Mouse (Mus musculus): Measurements from ENCODE around the gene 1700018B08Rik. TPM values are rescaled to one million over a fixed set of nuclear protein-coding genes. Genes with fewer than 3 reads are reported as not detected.

1700018B08Rik gene
- polyA plus RNA-seq, 1 experiment from 2014 or later, result not detected

DNA sequence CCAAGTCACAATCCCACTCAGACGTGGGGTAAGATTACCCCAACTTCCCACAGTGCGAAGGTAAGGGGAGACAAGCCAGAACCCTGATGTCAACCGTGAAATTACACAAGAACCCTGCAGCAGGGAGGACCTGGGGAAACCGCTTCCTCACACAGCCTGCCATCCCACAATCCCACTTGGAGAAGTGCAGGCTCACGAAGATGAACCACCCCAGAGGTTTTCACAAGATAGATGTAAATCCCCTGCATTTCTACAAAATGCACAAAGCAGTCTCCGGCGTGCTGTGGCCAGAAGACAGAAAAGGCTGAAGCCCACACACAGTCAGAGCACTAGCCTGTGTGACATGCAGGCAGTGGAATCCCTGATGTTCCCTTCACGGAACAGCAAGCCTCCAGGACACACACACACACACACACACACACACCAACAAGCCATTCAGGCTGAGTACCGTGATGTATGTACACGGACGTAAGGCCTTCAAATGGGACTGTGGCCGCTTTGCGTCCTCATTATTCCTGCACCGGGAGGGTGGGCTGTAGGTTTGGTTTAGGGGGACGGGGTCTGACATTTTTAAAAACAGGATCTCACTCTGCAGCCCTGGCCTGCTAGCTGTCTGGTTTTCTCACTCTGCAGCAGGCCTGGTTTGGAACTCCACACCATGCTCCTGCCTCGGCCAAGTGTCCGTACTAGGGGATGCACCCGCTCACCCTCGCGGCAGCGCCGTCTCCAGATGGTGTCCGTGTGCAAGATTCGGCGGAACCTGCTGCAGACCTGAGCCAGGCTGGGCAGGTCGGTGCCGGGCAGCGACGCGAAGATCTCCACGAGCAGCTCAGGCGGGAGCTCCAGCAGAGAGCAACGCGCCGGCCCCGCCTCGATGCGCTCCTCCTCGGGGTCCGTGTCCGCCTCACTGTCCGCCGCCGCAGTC lies 33.9 kb upstream of the 1700018B08Rik start:
- no peak for TF ChIP-seq CTCF (IDR thresholded peaks at IDR 0.05; ENCODE audit: low read depth)
- no peak for TF ChIP-seq EP300 (IDR thresholded peaks at IDR 0.05; ENCODE audit: low read depth)
- Histone ChIP-seq H3K27me3 (ENCODE audit: insufficient read depth, low read length) (no peaks in the 10 kb centered on the region), H3K4me2 (ENCODE audit: low read depth, low read length) (peak overlapping the region; percentile 99), H3K4me1 (ENCODE audit: insufficient read depth) (peaks cover 41% of the 10 kb centered on the region), H3K9ac (replicated peaks) (peak overlapping the region; percentile 83), H3K4me3 (ENCODE audit: low read depth, low read length) (peak overlapping the region; percentile 92), H3K36me3 (replicated peaks; ENCODE audit: insufficient read depth, low read length) (no peaks in the 10 kb centered on the region), H3K9me3 (ENCODE audit: low read length) (no peaks in the 10 kb centered on the region), H3K27ac (ENCODE audit: low read depth) (peak overlapping the region; percentile 78)
- DNase-seq (no peak), ATAC-seq (no peak)
- 3% methylated on average over 43 of the region's 44 CpGs for WGBS (ENCODE audit: insufficient replicate concordance)

GRCm38 (mm10) chr8:121575661-121576060 lies 31.5 kb upstream of the 1700018B08Rik start:
- Histone ChIP-seq H3K27ac (ENCODE audit: low read depth) (no peak overlapping the region), H3K4me3 (ENCODE audit: low read depth, low read length) (no peak overlapping the region), H3K9me3 (ENCODE audit: low read length) (no peaks in the 10 kb centered on the region), H3K27me3 (ENCODE audit: insufficient read depth, low read length) (no peaks in the 10 kb centered on the region), H3K4me1 (ENCODE audit: insufficient read depth) (peaks cover 41% of the 10 kb centered on the region), H3K9ac (replicated peaks) (0 out of 2 replicates have a peak overlapping the region, but pooled peaks have one; percentile 6), H3K36me3 (replicated peaks; ENCODE audit: insufficient read depth, low read length) (no peaks in the 10 kb centered on the region), H3K4me2 (ENCODE audit: low read depth, low read length) (no peak overlapping the region)
- TF ChIP-seq CTCF (IDR thresholded peaks at IDR 0.05; ENCODE audit: low read depth) (no peak), EP300 (IDR thresholded peaks at IDR 0.05; ENCODE audit: low read depth) (no peak)
- no peak for DNase-seq
- no peak for ATAC-seq
- 77% methylated on average over 3 of the region's 3 CpGs for WGBS (ENCODE audit: insufficient replicate concordance)

GRCm38 (mm10) chr8:121573275-121573674 lies 29.2 kb upstream of the 1700018B08Rik start:
- Histone ChIP-seq H3K4me1 (ENCODE audit: insufficient read depth) (peaks cover 32% of the 10 kb centered on the region), H3K9me3 (ENCODE audit: low read length) (no peaks in the 10 kb centered on the region), H3K4me2 (ENCODE audit: low read depth, low read length) (no peak overlapping the region), H3K27ac (ENCODE audit: low read depth) (no peak overlapping the region), H3K36me3 (replicated peaks; ENCODE audit: insufficient read depth, low read length) (no peaks in the 10 kb centered on the region), H3K4me3 (ENCODE audit: low read depth, low read length) (no peak overlapping the region), H3K27me3 (ENCODE audit: insufficient read depth, low read length) (no peaks in the 10 kb centered on the region), H3K9ac (replicated peaks) (no peak overlapping the region)
- DNase-seq (peak; percentile 56), ATAC-seq (peak; percentile 24)
- 39% methylated on average over 3 of the region's 3 CpGs for WGBS (ENCODE audit: insufficient replicate concordance)
- TF ChIP-seq CTCF (IDR thresholded peaks at IDR 0.05; ENCODE audit: low read depth) (no peak), EP300 (IDR thresholded peaks at IDR 0.05; ENCODE audit: low read depth) (no peak)

DNA sequence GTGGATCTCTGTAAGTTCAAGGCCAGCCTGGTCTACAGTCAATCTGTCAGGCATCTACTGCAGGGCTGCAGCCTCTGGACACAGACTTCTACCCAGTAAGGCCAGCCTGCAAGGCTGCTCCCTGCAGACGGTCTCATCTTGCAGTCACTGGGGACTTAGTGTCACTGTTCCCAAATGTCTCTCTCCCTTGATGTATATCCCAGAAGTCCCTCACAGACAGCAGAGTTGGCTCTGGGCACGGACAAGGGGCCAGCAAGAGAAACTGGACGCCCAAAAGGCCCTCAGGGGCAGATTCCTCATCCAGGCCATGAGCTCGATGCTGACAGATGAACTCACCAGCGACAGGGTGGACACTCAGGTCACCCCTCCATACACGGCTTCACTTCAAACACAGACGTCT lies 28.0 kb upstream of the 1700018B08Rik start:
- Histone ChIP-seq H3K4me2 (ENCODE audit: low read depth, low read length) (no peak overlapping the region), H3K36me3 (replicated peaks; ENCODE audit: insufficient read depth, low read length) (no peaks in the 10 kb centered on the region), H3K9me3 (ENCODE audit: low read length) (no peaks in the 10 kb centered on the region), H3K27me3 (ENCODE audit: insufficient read depth, low read length) (no peaks in the 10 kb centered on the region), H3K27ac (ENCODE audit: low read depth) (no peak overlapping the region), H3K4me3 (ENCODE audit: low read depth, low read length) (no peak overlapping the region), H3K9ac (replicated peaks) (no peak overlapping the region), H3K4me1 (ENCODE audit: insufficient read depth) (peaks cover 21% of the 10 kb centered on the region)
- DNase-seq, result no peak
- no peak for ATAC-seq
- TF ChIP-seq EP300 (IDR thresholded peaks at IDR 0.05; ENCODE audit: low read depth) (no peak), CTCF (IDR thresholded peaks at IDR 0.05; ENCODE audit: low read depth) (no peak)
- WGBS (ENCODE audit: insufficient replicate concordance), result 83% methylated on average over 7 of the region's 7 CpGs

DNA sequence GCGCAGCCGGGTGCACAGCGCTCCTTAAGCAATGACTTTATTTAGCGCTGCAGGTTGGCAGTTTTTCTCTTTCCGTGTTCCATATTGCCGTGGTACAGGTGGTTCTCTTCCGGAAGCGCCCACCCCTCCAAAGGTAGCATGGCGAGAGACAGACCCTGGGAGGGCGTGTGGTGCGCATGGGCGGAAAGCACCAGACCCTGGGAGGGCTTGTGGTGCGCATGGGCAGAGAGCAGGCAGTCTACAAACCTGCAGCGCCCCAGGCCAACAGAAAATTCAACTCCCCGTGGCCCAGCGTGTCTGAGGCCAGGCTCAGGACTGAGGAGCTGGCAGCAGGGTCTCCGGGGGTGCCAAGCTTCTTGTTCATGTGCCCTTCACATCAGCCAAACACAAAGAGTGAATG lies 26.7 kb upstream of the 1700018B08Rik start:
- Histone ChIP-seq H3K4me1 (ENCODE audit: insufficient read depth) (peaks cover 18% of the 10 kb centered on the region), H3K4me3 (ENCODE audit: low read depth, low read length) (0 out of 2 replicates have a peak overlapping the region, but pooled peaks have one; percentile 1), H3K4me2 (ENCODE audit: low read depth, low read length) (peak overlapping the region; percentile 62), H3K27me3 (ENCODE audit: insufficient read depth, low read length) (no peaks in the 10 kb centered on the region), H3K9ac (replicated peaks) (peak overlapping the region; percentile 1; the same call in 1 of the 2 replicates), H3K36me3 (replicated peaks; ENCODE audit: insufficient read depth, low read length) (no peaks in the 10 kb centered on the region), H3K27ac (ENCODE audit: low read depth) (peak overlapping the region; percentile 69), H3K9me3 (ENCODE audit: low read length) (no peaks in the 10 kb centered on the region)
- 53% methylated on average over 17 of the region's 17 CpGs for WGBS (ENCODE audit: insufficient replicate concordance)
- DNase-seq, result no peak
- TF ChIP-seq CTCF (IDR thresholded peaks at IDR 0.05; ENCODE audit: low read depth) (no peak), EP300 (IDR thresholded peaks at IDR 0.05; ENCODE audit: low read depth) (no peak)
- ATAC-seq, result peak; percentile 22; the same call in 1 of the 2 replicates

GRCm38 (mm10) chr8:121570335-121570734 lies 26.2 kb upstream of the 1700018B08Rik start:
- TF ChIP-seq CTCF (IDR thresholded peaks at IDR 0.05; ENCODE audit: low read depth) (no peak), EP300 (IDR thresholded peaks at IDR 0.05; ENCODE audit: low read depth) (no peak)
- 40% methylated on average over 21 of the region's 21 CpGs for WGBS (ENCODE audit: insufficient replicate concordance)
- no peaks in the 10 kb centered on the region for H3K27me3 ChIP-seq (ENCODE audit: insufficient read depth, low read length)
- H3K4me3 ChIP-seq (ENCODE audit: low read depth, low read length), result 0 out of 2 replicates have a peak overlapping the region, but pooled peaks have one; percentile 1
- DNase-seq (peak; percentile 68), ATAC-seq (peak; percentile 76)
- H3K36me3 ChIP-seq (replicated peaks; ENCODE audit: insufficient read depth, low read length), result no peaks in the 10 kb centered on the region
- H3K9me3 ChIP-seq (ENCODE audit: low read length), result no peaks in the 10 kb centered on the region
- H3K4me1 ChIP-seq (ENCODE audit: insufficient read depth), result peaks cover 18% of the 10 kb centered on the region
- H3K27ac ChIP-seq (ENCODE audit: low read depth), result peak overlapping the region; percentile 69
- H3K4me2 ChIP-seq (ENCODE audit: low read depth, low read length), result peak overlapping the region; percentile 62
- H3K9ac ChIP-seq (replicated peaks), result peak overlapping the region; percentile 1; the same call in 1 of the 2 replicates

All from liver, postnatal 0 days (tissue).